Mouse (Mus musculus): Measurements from ENCODE around the gene Fermt3. TPM values are rescaled to one million over a fixed set of nuclear protein-coding genes. Genes with fewer than 3 reads are reported as not detected.

Fermt3 gene
- polyA plus RNA-seq, 1 experiment from 2014 or later: 1.9 TPM

DNA sequence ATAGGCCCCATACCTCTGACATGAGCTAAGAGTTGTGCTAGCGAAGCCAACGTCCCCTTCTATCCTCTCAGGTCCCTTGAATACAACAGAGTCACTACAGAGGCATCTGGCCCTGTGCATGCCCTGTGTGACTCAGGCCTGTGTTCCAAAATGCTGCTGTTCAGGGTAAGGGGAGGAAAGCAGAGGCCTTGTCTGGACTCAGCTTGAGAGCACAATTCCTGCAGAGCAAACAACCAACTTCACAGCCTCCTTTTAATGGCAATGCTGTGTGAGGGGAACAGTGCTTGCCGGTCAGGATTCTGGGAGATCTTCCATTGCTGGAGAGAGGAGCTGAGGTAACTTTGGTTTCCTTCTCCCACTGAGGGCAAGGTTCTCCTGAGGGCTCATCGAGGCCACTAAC is 25.0 kb upstream of the Fermt3 start:
- Histone ChIP-seq H3K9ac (replicated peaks; ENCODE audit: low read depth, low read length) (no peak overlapping the region), H3K4me2 (ENCODE audit: low read depth, low read length) (no peak overlapping the region), H3K4me3 (ENCODE audit: low read depth, low read length) (no peak overlapping the region), H3K4me1 (ENCODE audit: control insufficient read depth, insufficient read depth, low read length) (0 out of 2 replicates have a peak, but pooled peaks cover 4% of the 10 kb centered on the region), H3K36me3 (ENCODE audit: control insufficient read depth, insufficient read depth, low read length) (no peaks in the 10 kb centered on the region), H3K27me3 (ENCODE audit: control insufficient read depth, insufficient read depth, low read length) (no peaks in the 10 kb centered on the region), H3K9me3 (ENCODE audit: control insufficient read depth, low read length) (no peaks in the 10 kb centered on the region), H3K27ac (ENCODE audit: low read depth, low read length) (no peak overlapping the region)
- ATAC-seq (ENCODE audit: low read depth): no peak
- WGBS: 41% methylated on average over 4 of the region's 4 CpGs

GRCm38 (mm10) chr19:7041171-7041570 is 21.9 kb upstream of the Fermt3 start:
- ATAC-seq (ENCODE audit: low read depth): no peak
- H3K4me1 ChIP-seq (ENCODE audit: control insufficient read depth, insufficient read depth, low read length): peaks cover 22% of the 10 kb centered on the region
- 94% methylated on average over 2 of the region's 2 CpGs for WGBS
- H3K27me3 ChIP-seq (ENCODE audit: control insufficient read depth, insufficient read depth, low read length): no peaks in the 10 kb centered on the region
- H3K4me3 ChIP-seq (ENCODE audit: low read depth, low read length): no peak overlapping the region
- H3K9ac ChIP-seq (replicated peaks; ENCODE audit: low read depth, low read length): no peak overlapping the region
- no peaks in the 10 kb centered on the region for H3K36me3 ChIP-seq (ENCODE audit: control insufficient read depth, insufficient read depth, low read length)
- H3K9me3 ChIP-seq (ENCODE audit: control insufficient read depth, low read length): no peaks in the 10 kb centered on the region
- H3K27ac ChIP-seq (ENCODE audit: low read depth, low read length): peak overlapping the region; percentile 84
- no peak overlapping the region; the same call in 1 of the 2 replicates for H3K4me2 ChIP-seq (ENCODE audit: low read depth, low read length)

GRCm38 (mm10) chr19:7040637-7041130 is 21.4 kb upstream of the Fermt3 start:
- 26% methylated on average over 13 of the region's 13 CpGs for WGBS
- peaks cover 22% of the 10 kb centered on the region for H3K4me1 ChIP-seq (ENCODE audit: control insufficient read depth, insufficient read depth, low read length)
- no peak for ATAC-seq (ENCODE audit: low read depth)
- H3K4me3 ChIP-seq (ENCODE audit: low read depth, low read length): peak overlapping the region; percentile 38
- no peaks in the 10 kb centered on the region for H3K9me3 ChIP-seq (ENCODE audit: control insufficient read depth, low read length)
- peak overlapping the region; percentile 84 for H3K27ac ChIP-seq (ENCODE audit: low read depth, low read length)
- H3K9ac ChIP-seq (replicated peaks; ENCODE audit: low read depth, low read length): peak overlapping the region; percentile 44
- peak overlapping the region; percentile 66 for H3K4me2 ChIP-seq (ENCODE audit: low read depth, low read length)
- H3K27me3 ChIP-seq (ENCODE audit: control insufficient read depth, insufficient read depth, low read length): no peaks in the 10 kb centered on the region
- H3K36me3 ChIP-seq (ENCODE audit: control insufficient read depth, insufficient read depth, low read length): no peaks in the 10 kb centered on the region

DNA sequence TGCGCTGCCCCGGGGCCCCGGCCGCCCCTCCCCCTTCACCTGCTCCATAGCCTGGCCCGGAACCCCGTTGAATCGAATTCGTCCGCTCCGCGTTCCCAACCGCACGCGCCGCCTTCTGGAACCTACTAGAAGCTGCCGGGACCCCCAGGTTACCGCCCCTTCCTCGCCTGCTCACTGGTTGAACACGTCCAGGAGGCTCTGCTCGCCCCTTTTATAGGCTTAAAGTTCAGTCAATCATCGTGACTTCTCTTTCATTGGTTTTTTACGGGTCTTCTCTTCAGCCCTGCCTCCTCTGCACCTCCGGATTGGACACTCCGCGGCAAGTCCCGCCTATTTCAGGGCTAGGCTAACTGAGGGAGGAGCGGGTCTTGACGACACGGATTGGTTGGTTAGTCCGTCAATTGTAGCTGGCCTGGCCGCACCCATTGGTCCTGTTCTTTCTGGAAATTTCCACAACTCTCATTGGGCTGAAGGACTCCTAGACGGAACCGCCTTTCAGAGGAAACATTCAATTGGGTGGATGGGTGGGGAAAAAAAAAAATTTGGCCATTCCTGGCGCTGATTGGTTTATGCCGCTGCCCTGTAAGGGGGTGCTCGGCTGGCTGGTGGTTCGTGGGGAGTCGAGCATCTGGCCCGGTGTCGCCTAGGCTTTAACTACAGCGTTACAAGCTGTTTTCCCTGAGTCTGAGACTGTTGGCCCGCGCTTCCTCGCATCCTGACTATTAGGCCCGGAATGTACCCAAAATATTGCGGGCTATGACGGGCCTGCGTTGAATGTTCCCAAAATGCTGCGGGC is 20.8 kb upstream of the Fermt3 start, which contains the start of gene Stip1:
Gene Stip1 (minus strand): TSS at position 127 of the 796 bp plus-strand sequence.
- ATAC-seq (ENCODE audit: low read depth): peak; percentile 99
- Histone ChIP-seq H3K4me3 (ENCODE audit: low read depth, low read length) (peak within 1 kb of the TSS; percentile 84), H3K9ac (replicated peaks; ENCODE audit: low read depth, low read length) (peak within 1 kb of the TSS; percentile 96), H3K36me3 (ENCODE audit: control insufficient read depth, insufficient read depth, low read length) (peaks cover 4% of the 10 kb centered on the region), H3K27me3 (ENCODE audit: control insufficient read depth, insufficient read depth, low read length) (no peaks in the 10 kb centered on the region), H3K4me2 (ENCODE audit: low read depth, low read length) (peak within 1 kb of the TSS; percentile 69), H3K4me1 (ENCODE audit: control insufficient read depth, insufficient read depth, low read length) (peaks cover 22% of the 10 kb centered on the region), H3K27ac (ENCODE audit: low read depth, low read length) (peak within 1 kb of the TSS; percentile 88), H3K9me3 (ENCODE audit: control insufficient read depth, low read length) (no peaks in the 10 kb centered on the region)
- WGBS: under 1% methylated on average over 49 of the region's 49 CpGs

GRCm38 (mm10) chr19:7039088-7039720 is 19.9 kb upstream of the Fermt3 start:
- H3K4me3 ChIP-seq (ENCODE audit: low read depth, low read length): peak overlapping the region; percentile 84
- peak overlapping the region; percentile 96 for H3K9ac ChIP-seq (replicated peaks; ENCODE audit: low read depth, low read length)
- WGBS: 3% methylated on average over 32 of the region's 35 CpGs
- peak; percentile 22 for ATAC-seq (ENCODE audit: low read depth)
- peaks cover 10% of the 10 kb centered on the region for H3K36me3 ChIP-seq (ENCODE audit: control insufficient read depth, insufficient read depth, low read length)
- H3K4me1 ChIP-seq (ENCODE audit: control insufficient read depth, insufficient read depth, low read length): peaks cover 22% of the 10 kb centered on the region
- H3K27ac ChIP-seq (ENCODE audit: low read depth, low read length): peak overlapping the region; percentile 88
- H3K9me3 ChIP-seq (ENCODE audit: control insufficient read depth, low read length): no peaks in the 10 kb centered on the region
- H3K4me2 ChIP-seq (ENCODE audit: low read depth, low read length): peak overlapping the region; percentile 69
- no peaks in the 10 kb centered on the region for H3K27me3 ChIP-seq (ENCODE audit: control insufficient read depth, insufficient read depth, low read length)

DNA sequence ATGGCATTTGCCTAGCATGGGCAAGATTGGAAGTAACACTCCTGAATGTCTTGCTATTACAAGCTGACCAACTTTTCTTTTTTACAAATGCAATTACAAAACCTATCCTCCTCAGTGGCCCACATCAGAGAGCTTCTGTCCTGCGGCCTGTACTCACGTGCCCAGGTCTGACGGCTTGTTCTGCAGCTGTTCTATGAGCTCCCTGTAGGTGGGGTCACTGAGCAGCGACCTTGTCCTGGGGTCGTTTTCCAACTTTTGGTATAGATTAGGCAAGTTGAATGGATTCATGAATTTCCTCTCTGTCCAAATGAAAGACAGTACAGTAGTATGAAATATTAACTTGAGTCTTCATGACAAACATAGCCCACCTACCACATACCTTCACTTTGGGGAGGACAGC is 14.7 kb upstream of the Fermt3 start:
- WGBS: 95% methylated on average over 5 of the region's 5 CpGs
- no peak overlapping the region for H3K4me2 ChIP-seq (ENCODE audit: low read depth, low read length)
- H3K4me3 ChIP-seq (ENCODE audit: low read depth, low read length): no peak overlapping the region
- no peaks in the 10 kb centered on the region for H3K27me3 ChIP-seq (ENCODE audit: control insufficient read depth, insufficient read depth, low read length)
- H3K9ac ChIP-seq (replicated peaks; ENCODE audit: low read depth, low read length): no peak overlapping the region
- no peak overlapping the region for H3K27ac ChIP-seq (ENCODE audit: low read depth, low read length)
- H3K36me3 ChIP-seq (ENCODE audit: control insufficient read depth, insufficient read depth, low read length): peaks cover 57% of the 10 kb centered on the region
- no peak for ATAC-seq (ENCODE audit: low read depth)
- H3K4me1 ChIP-seq (ENCODE audit: control insufficient read depth, insufficient read depth, low read length): peaks cover 18% of the 10 kb centered on the region
- H3K9me3 ChIP-seq (ENCODE audit: control insufficient read depth, low read length): no peaks in the 10 kb centered on the region

DNA sequence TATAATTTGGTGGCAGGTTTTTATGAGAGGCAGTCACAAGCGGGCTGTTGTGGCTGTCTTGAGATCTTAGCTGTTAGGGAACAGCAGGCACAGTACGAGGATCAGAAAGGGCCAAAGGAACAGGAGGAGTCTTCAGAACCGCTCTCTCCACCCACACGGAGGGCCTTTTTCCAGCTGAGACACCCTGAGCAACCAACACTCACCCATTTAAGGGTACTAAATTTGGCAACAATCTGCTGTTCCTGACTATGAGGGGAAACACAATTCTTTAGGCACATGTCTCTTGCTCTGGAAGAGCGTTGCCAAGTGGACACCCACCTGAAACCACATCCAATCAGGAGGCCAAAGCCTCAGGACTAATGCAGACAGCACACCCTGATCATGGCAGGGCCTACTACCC is 10.3 kb upstream of the Fermt3 start:
- H3K4me1 ChIP-seq (ENCODE audit: control insufficient read depth, insufficient read depth, low read length): no peaks in the 10 kb centered on the region
- peaks cover 88% of the 10 kb centered on the region for H3K36me3 ChIP-seq (ENCODE audit: control insufficient read depth, insufficient read depth, low read length)
- H3K4me3 ChIP-seq (ENCODE audit: low read depth, low read length): no peak overlapping the region
- H3K27me3 ChIP-seq (ENCODE audit: control insufficient read depth, insufficient read depth, low read length): no peaks in the 10 kb centered on the region
- H3K4me2 ChIP-seq (ENCODE audit: low read depth, low read length): no peak overlapping the region
- H3K9me3 ChIP-seq (ENCODE audit: control insufficient read depth, low read length): no peaks in the 10 kb centered on the region
- 97% methylated on average over 5 of the region's 5 CpGs for WGBS
- no peak overlapping the region for H3K9ac ChIP-seq (replicated peaks; ENCODE audit: low read depth, low read length)
- H3K27ac ChIP-seq (ENCODE audit: low read depth, low read length): no peak overlapping the region
- ATAC-seq (ENCODE audit: low read depth): no peak

DNA sequence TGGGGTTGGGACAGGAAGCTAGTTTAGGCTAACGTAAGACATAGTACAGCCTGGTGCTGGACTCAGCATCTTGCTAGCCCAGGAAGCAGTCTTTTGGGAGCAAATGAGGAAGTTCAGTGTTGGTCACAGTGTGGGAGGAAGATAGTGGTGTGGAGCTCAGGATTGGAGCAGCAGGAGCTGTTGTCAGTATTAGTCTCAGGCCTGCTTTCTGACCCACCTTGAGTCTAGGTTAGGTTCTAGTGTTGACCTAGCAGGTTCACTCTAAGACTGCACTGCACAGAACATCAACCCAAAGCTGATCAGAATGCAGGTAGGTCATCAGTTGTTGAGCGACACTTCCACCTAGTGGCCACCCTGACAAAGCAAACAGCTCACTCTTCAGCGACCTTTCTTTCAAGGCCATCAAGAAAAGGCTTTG is 964 bp upstream of the Fermt3 start:
- no peak; the same call in 1 of the 2 replicates for ATAC-seq (ENCODE audit: low read depth)
- H3K4me1 ChIP-seq (ENCODE audit: control insufficient read depth, insufficient read depth, low read length): no peaks in the 10 kb centered on the region
- H3K27ac ChIP-seq (ENCODE audit: low read depth, low read length): no peak overlapping the region; the same call in 1 of the 2 replicates
- no peaks in the 10 kb centered on the region for H3K9me3 ChIP-seq (ENCODE audit: control insufficient read depth, low read length)
- H3K9ac ChIP-seq (replicated peaks; ENCODE audit: low read depth, low read length): no peak overlapping the region
- 45% methylated on average over 3 of the region's 3 CpGs for WGBS
- no peak overlapping the region for H3K4me3 ChIP-seq (ENCODE audit: low read depth, low read length)
- no peaks in the 10 kb centered on the region for H3K27me3 ChIP-seq (ENCODE audit: control insufficient read depth, insufficient read depth, low read length)
- H3K4me2 ChIP-seq (ENCODE audit: low read depth, low read length): no peak overlapping the region
- H3K36me3 ChIP-seq (ENCODE audit: control insufficient read depth, insufficient read depth, low read length): peaks cover 47% of the 10 kb centered on the region

GRCm38 (mm10) chr19:7018546-7018945 is 723 bp downstream of the Fermt3 start:
- no peak for ATAC-seq (ENCODE audit: low read depth)
- Histone ChIP-seq H3K36me3 (ENCODE audit: control insufficient read depth, insufficient read depth, low read length) (peaks cover 31% of the 10 kb centered on the region), H3K27ac (ENCODE audit: low read depth, low read length) (no peak overlapping the region), H3K9me3 (ENCODE audit: control insufficient read depth, low read length) (no peaks in the 10 kb centered on the region), H3K27me3 (ENCODE audit: control insufficient read depth, insufficient read depth, low read length) (no peaks in the 10 kb centered on the region), H3K4me3 (ENCODE audit: low read depth, low read length) (no peak overlapping the region), H3K4me1 (ENCODE audit: control insufficient read depth, insufficient read depth, low read length) (no peaks in the 10 kb centered on the region), H3K4me2 (ENCODE audit: low read depth, low read length) (no peak overlapping the region), H3K9ac (replicated peaks; ENCODE audit: low read depth, low read length) (no peak overlapping the region)
- WGBS: 92% methylated on average over 11 of the region's 11 CpGs
